ENCODE assay signal across 27 mouse cellular contexts in genomic region chr9:96923577-96924316, GRCm38 (mm10). TPM values are rescaled to one million over a fixed set of nuclear protein-coding genes. Genes with fewer than 3 reads are reported as not detected.
A peak's percentile ranks its signal among the peaks of the same experiment; 100 is the strongest.
DNase-seq lines count a peak whose midpoint lies in the region; ATAC-seq and TF ChIP-seq lines count a peak whose summit lies in the region.
"Had no signal": no experiment of that assay in that cellular context is flagged by ENCODE, and none has a peak within 500 bp of the region (broad histone marks: within the 10 kb centered on the region; RNA-seq: fewer than 3 reads in every experiment).

No protein-coding gene starts in this region.

- WGBS in embryonic facial prominence, embryonic 12.5 days, result 65% methylated on average over 17 of the region's 17 CpGs
- WGBS in embryonic facial prominence, embryonic 10.5 days, result 80% methylated on average over 17 of the region's 17 CpGs
- 50% methylated on average over 17 of the region's 17 CpGs for WGBS in stomach, embryonic 14.5 days
- 52% methylated on average over 17 of the region's 17 CpGs for WGBS in stomach, postnatal 0 days
- WGBS in limb, embryonic 11.5 days, result 76% methylated on average over 17 of the region's 17 CpGs

- intact Hi-C loops in gastrocnemius, adult 2 months (cut with DNase I), result no loop called here

- no peak overlapping the region for H3K9ac ChIP-seq in embryonic facial prominence, embryonic 12.5 days
- H3K9ac ChIP-seq in stomach, embryonic 14.5 days (replicated peaks; ENCODE audit: low read depth, low read length), result no peak overlapping the region
- H3K9ac ChIP-seq in stomach, postnatal 0 days (ENCODE audit: low read length), result no peak overlapping the region
- H3K9ac ChIP-seq in limb, embryonic 11.5 days (ENCODE audit: low read length), result no peak overlapping the region
- H3K9ac ChIP-seq: heart, embryonic 13.5 days; liver, embryonic 15.5 days; lung, embryonic 15.5 days; midbrain, embryonic 12.5 days had no signal

- no peaks in the 10 kb centered on the region for H3K36me3 ChIP-seq in embryonic facial prominence, embryonic 12.5 days
- H3K36me3 ChIP-seq in embryonic facial prominence, embryonic 10.5 days (replicated peaks), result no peaks in the 10 kb centered on the region
- no peaks in the 10 kb centered on the region for H3K36me3 ChIP-seq in stomach, embryonic 14.5 days (ENCODE audit: control insufficient read depth, insufficient read depth, low read length)
- no peaks in the 10 kb centered on the region for H3K36me3 ChIP-seq in stomach, postnatal 0 days (ENCODE audit: control insufficient read depth, insufficient read depth, low read length)
- no peaks in the 10 kb centered on the region for H3K36me3 ChIP-seq in limb, embryonic 11.5 days (ENCODE audit: control insufficient read depth, insufficient read depth, low read length)
- H3K36me3 ChIP-seq: G1E; heart, embryonic 13.5 days; hindbrain, embryonic 10.5 days; liver, embryonic 15.5 days; lung, embryonic 15.5 days; midbrain, embryonic 12.5 days had no signal

- H3K4me3 ChIP-seq in embryonic facial prominence, embryonic 12.5 days, result no peak overlapping the region
- H3K4me3 ChIP-seq in embryonic facial prominence, embryonic 10.5 days, result no peak overlapping the region
- H3K4me3 ChIP-seq in stomach, embryonic 14.5 days (ENCODE audit: low read depth, low read length), result no peak overlapping the region
- H3K4me3 ChIP-seq in stomach, postnatal 0 days (ENCODE audit: low read depth, low read length), result no peak overlapping the region
- no peak overlapping the region for H3K4me3 ChIP-seq in limb, embryonic 11.5 days (ENCODE audit: low read depth, low read length)
- H3K4me3 ChIP-seq in gastrocnemius, adult 2 months, result no peak overlapping the region
- H3K4me3 ChIP-seq: heart, adult 2 months; heart, embryonic 13.5 days; hindbrain, embryonic 10.5 days; liver, embryonic 15.5 days; lung, embryonic 15.5 days; megakaryocyte, embryonic 14.5 days; midbrain, embryonic 12.5 days had no signal

- no peak for DNase-seq in embryonic facial prominence, embryonic 10.5 days (ENCODE audit: low spot score)
- DNase-seq in stomach, postnatal 0 days (ENCODE audit: low spot score), result no peak
- no peak for DNase-seq in limb, embryonic 11.5 days (ENCODE audit: low spot score)
- DNase-seq in gastrocnemius, adult 2 months, result no peak
- no peak for DNase-seq in c-Kit-positive CD71-positive TER-119-positive erythroid progenitor cells, embryonic 14.5 days (ENCODE audit: low spot score)
- DNase-seq: adrenal gland, adult 8-10 months; cerebellum, adult 8-10 months; cerebellum, postnatal 36 days; gastrocnemius, postnatal 36 days; heart, adult 2 months; heart, postnatal 10 days; kidney, postnatal 14 days; layer of hippocampus, adult 9-11 months; right cerebral cortex, postnatal 25 days; thymus, postnatal 14 days had no signal

- no peak for TF ChIP-seq CTCF in stomach, postnatal 0 days (IDR thresholded peaks at IDR 0.05; ENCODE audit: low read depth)
- no peak for TF ChIP-seq CTCF in gastrocnemius, adult 2 months (IDR thresholded peaks at IDR 0.05)

- no peak for TF ChIP-seq EP300 in stomach, postnatal 0 days (optimal IDR thresholded peaks at IDR 0.05)

- H3K9me3 ChIP-seq in embryonic facial prominence, embryonic 12.5 days, result 0 out of 2 replicates have a peak, but pooled peaks cover 4% of the 10 kb centered on the region
- H3K9me3 ChIP-seq in embryonic facial prominence, embryonic 10.5 days, result 0 out of 2 replicates have a peak, but pooled peaks cover 5% of the 10 kb centered on the region
- H3K9me3 ChIP-seq in stomach, embryonic 14.5 days (ENCODE audit: control insufficient read depth, low read depth, low read length), result 0 out of 2 replicates have a peak, but pooled peaks cover 2% of the 10 kb centered on the region
- H3K9me3 ChIP-seq in stomach, postnatal 0 days (ENCODE audit: control insufficient read depth, low read length), result no peaks in the 10 kb centered on the region
- no peaks in the 10 kb centered on the region for H3K9me3 ChIP-seq in limb, embryonic 11.5 days (ENCODE audit: control insufficient read depth, low read length)
- H3K9me3 ChIP-seq: liver, embryonic 15.5 days; lung, embryonic 15.5 days; midbrain, embryonic 12.5 days had no signal

- no peak for ATAC-seq in embryonic facial prominence, embryonic 12.5 days (ENCODE audit: insufficient number of reproducible peaks, insufficient read depth, low FRiP score, low TSS enrichment)
- no peak for ATAC-seq in stomach, embryonic 14.5 days (ENCODE audit: insufficient number of reproducible peaks, insufficient read depth, low FRiP score, low read depth)
- ATAC-seq in stomach, postnatal 0 days (ENCODE audit: low FRiP score, low TSS enrichment), result no peak
- ATAC-seq in limb, embryonic 11.5 days (ENCODE audit: insufficient number of reproducible peaks, low FRiP score, low TSS enrichment, low read depth), result peak; percentile 60
- ATAC-seq in megakaryocyte progenitor cell, adult 5-6 weeks (replicated peaks; ENCODE audit: poor library complexity), result peak; percentile 54; the same call in 1 of the 2 replicates
- ATAC-seq: forebrain, embryonic 14.5 days; intestine, postnatal 0 days had no signal

- H3K4me1 ChIP-seq in embryonic facial prominence, embryonic 12.5 days, result 0 out of 2 replicates have a peak, but pooled peaks cover 4% of the 10 kb centered on the region
- peaks cover 6% of the 10 kb centered on the region for H3K4me1 ChIP-seq in embryonic facial prominence, embryonic 10.5 days
- no peaks in the 10 kb centered on the region for H3K4me1 ChIP-seq in stomach, embryonic 14.5 days (ENCODE audit: control insufficient read depth, insufficient read depth, low read length)
- H3K4me1 ChIP-seq in stomach, postnatal 0 days (replicated peaks; ENCODE audit: control insufficient read depth, insufficient read depth), result no peaks in the 10 kb centered on the region
- peaks cover 2% of the 10 kb centered on the region; the same call in 1 of the 2 replicates for H3K4me1 ChIP-seq in limb, embryonic 11.5 days (ENCODE audit: control insufficient read depth, insufficient read depth, low read length)
- H3K4me1 ChIP-seq: liver, embryonic 15.5 days; lung, embryonic 15.5 days; megakaryocyte, embryonic 14.5 days; midbrain, embryonic 12.5 days had no signal

- no peak overlapping the region for H3K4me2 ChIP-seq in embryonic facial prominence, embryonic 12.5 days (replicated peaks)
- no peak overlapping the region for H3K4me2 ChIP-seq in stomach, embryonic 14.5 days (replicated peaks; ENCODE audit: low read depth, low read length)
- no peak overlapping the region for H3K4me2 ChIP-seq in stomach, postnatal 0 days (replicated peaks; ENCODE audit: low read depth)
- H3K4me2 ChIP-seq in limb, embryonic 11.5 days (ENCODE audit: low read depth, severe bottlenecking), result no peak overlapping the region
- H3K4me2 ChIP-seq: heart, embryonic 13.5 days; liver, embryonic 15.5 days; lung, embryonic 15.5 days; midbrain, embryonic 12.5 days had no signal

- no peaks in the 10 kb centered on the region for H3K27me3 ChIP-seq in embryonic facial prominence, embryonic 12.5 days
- H3K27me3 ChIP-seq in embryonic facial prominence, embryonic 10.5 days (replicated peaks; ENCODE audit: low read depth, poor library complexity, severe bottlenecking), result peaks cover 24% of the 10 kb centered on the region
- no peaks in the 10 kb centered on the region for H3K27me3 ChIP-seq in stomach, embryonic 14.5 days (ENCODE audit: control insufficient read depth, insufficient read depth, low read length)
- no peaks in the 10 kb centered on the region for H3K27me3 ChIP-seq in stomach, postnatal 0 days (ENCODE audit: control insufficient read depth, insufficient read depth, low read length)
- no peaks in the 10 kb centered on the region for H3K27me3 ChIP-seq in limb, embryonic 11.5 days (ENCODE audit: control insufficient read depth, insufficient read depth, low read length)
- H3K27me3 ChIP-seq: lung, embryonic 15.5 days; midbrain, embryonic 12.5 days had no signal

- H3K27ac ChIP-seq in embryonic facial prominence, embryonic 12.5 days, result peak overlapping the region; percentile 38; the same call in 1 of the 2 replicates
- H3K27ac ChIP-seq in embryonic facial prominence, embryonic 10.5 days (replicated peaks), result no peak overlapping the region
- 0 out of 2 replicates have a peak overlapping the region, but pooled peaks have one; percentile 15 for H3K27ac ChIP-seq in stomach, embryonic 14.5 days (ENCODE audit: low read length)
- H3K27ac ChIP-seq in stomach, postnatal 0 days (replicated peaks), result no peak overlapping the region
- H3K27ac ChIP-seq in limb, embryonic 11.5 days (replicated peaks; ENCODE audit: low read depth, low read length), result no peak overlapping the region
- H3K27ac ChIP-seq in gastrocnemius, adult 2 months, result no peak overlapping the region
- H3K27ac ChIP-seq: heart, adult 2 months; heart, embryonic 13.5 days; liver, embryonic 15.5 days; lung, embryonic 15.5 days; midbrain, embryonic 12.5 days had no signal

RNA-seq across cellular contexts. Expression of gene Pxylp1, which starts 31.3 kb away (rescaled TPM):
- 25.4 and 25.6 TPM in 2 replicates for polyA plus RNA-seq in embryonic facial prominence, embryonic 12.5 days (2016; fragmentation: Nextera tagmentation; extraction: Ambion mirVana)
- 16.7 and 17.5 TPM in 2 replicates for polyA plus RNA-seq in embryonic facial prominence, embryonic 10.5 days (2016; fragmentation: Nextera tagmentation; extraction: Ambion mirVana)
- polyA plus RNA-seq in stomach, embryonic 14.5 days (2014; fragmentation: Nextera tagmentation; extraction: Ambion mirVana), result 36.8 and 37.7 TPM in 2 replicates
- polyA plus RNA-seq in stomach, postnatal 0 days (2015; fragmentation: Nextera tagmentation; extraction: Ambion mirVana), result 19.1 TPM in 2 replicates
- polyA plus RNA-seq in limb, embryonic 11.5 days (2014; fragmentation: Nextera tagmentation; extraction: Ambion mirVana), result 15.5 and 15.9 TPM in 2 replicates
- 68.2 and 90.6 TPM in 2 replicates for total RNA-seq in megakaryocyte progenitor cell, adult 5-6 weeks (2015)
- total RNA-seq in megakaryocyte progenitor cell, adult 5-6 weeks (2017), result 77.9 and 88.5 TPM in 2 replicates
- 1 to 10 TPM in 1 of 2 experiments, under 1 TPM in 1; 0.36 to 2.7 TPM for total RNA-seq in gastrocnemius, adult 2 months (2021)
- polyA plus RNA-seq: G1E had no signal

Comparison
In these comparisons a context has a peak if more than half of its experiments do, and no peak if none do; other contexts are left out.
1. H3K27ac ChIP-seq: peak in embryonic facial prominence, embryonic 12.5 days (single experiment) and stomach, embryonic 14.5 days (single experiment); none in embryonic facial prominence, embryonic 10.5 days (single experiment), stomach, postnatal 0 days (single experiment), limb, embryonic 11.5 days (single experiment) and gastrocnemius, adult 2 months (single experiment).
2. ATAC-seq: peak in limb, embryonic 11.5 days (single experiment) and megakaryocyte progenitor cell, adult 5-6 weeks (single experiment); none in embryonic facial prominence, embryonic 12.5 days (single experiment), stomach, embryonic 14.5 days (single experiment) and stomach, postnatal 0 days (single experiment).